Mouse (Mus musculus) intestine, embryonic 16.5 days (tissue): ENCODE data around the gene Kcnip2. TPM values are rescaled to one million over a fixed set of nuclear protein-coding genes. Genes with fewer than 3 reads are reported as not detected.

Experiments used
- ATAC-seq: fragments of 200-750 bp; cut with Nextera tagmentation; 2 replicates; pipeline ENCODE4 v1.8.0; 2017; ENCODE audit warnings: moderate TSS enrichment, moderate library complexity
- H3K27ac ChIP-seq: fragments of 300-500 bp; sonication (generic); 2 replicates; pipeline ENCODE4 v1.5.1; 2014; ENCODE audit warnings: mild to moderate bottlenecking, low read length
- H3K27me3 ChIP-seq: fragments of 300-500 bp; sonication (generic); replicated peaks from 2 replicates; pipeline ENCODE4 v1.6.1; 2014; ENCODE audit warnings: low read length, control low read depth, mixed read lengths; ENCODE audit not compliant: control insufficient read depth, insufficient read depth
- H3K36me3 ChIP-seq: fragments of 300-500 bp; sonication (generic); 2 replicates; pipeline ENCODE4 v1.6.1; 2014; ENCODE audit warnings: low read length, control low read depth; ENCODE audit not compliant: control insufficient read depth, insufficient read depth
- H3K4me1 ChIP-seq: fragments of 300-500 bp; sonication (generic); 2 replicates; pipeline ENCODE4 v1.6.1; 2014; ENCODE audit warnings: low read length, control low read depth, mixed read lengths; ENCODE audit not compliant: control insufficient read depth, insufficient read depth
- H3K4me2 ChIP-seq: fragments of 300-500 bp; sonication (generic); 2 replicates; pipeline ENCODE4 v1.6.1; 2014; ENCODE audit warnings: low read depth, low read length, control low read depth
- H3K4me3 ChIP-seq: fragments of 300-500 bp; sonication (generic); 2 replicates; pipeline ENCODE4 v1.5.1; 2014; ENCODE audit warnings: mild to moderate bottlenecking, low read length
- H3K9ac ChIP-seq: fragments of 300-500 bp; sonication (generic); 2 replicates; pipeline ENCODE4 v1.6.1; 2014; ENCODE audit warnings: low read depth, low read length
- H3K9me3 ChIP-seq: fragments of 300-500 bp; sonication (generic); 2 replicates; pipeline ENCODE4 v1.6.1; 2016; ENCODE audit warnings: low read length, control low read depth; ENCODE audit not compliant: control insufficient read depth
- whole genome bisulfite sequencing: fragments of 180-500 bp; shearing (Covaris S2); extraction: QIAGEN DNeasy Blood & Tissue Kit; methylation state at CpG from one replicate; pipeline ENCODE4 v1.1.7; 2014; 5-methylcytosine and 5-hydroxymethylcytosine counted together
- polyA plus RNA-seq: library from polyadenylated mRNA; unstranded; fragments of >200 nt; fragmentation: Nextera tagmentation; extraction: Ambion mirVana; gene quantifications from 2 replicates; pipeline ENCODE4 v1.2.1, GENCODE M21; 2015

Kcnip2 gene
- polyA plus RNA-seq, 1 experiment from 2014 or later, result 1.8 TPM

GRCm38 (mm10) chr19:45787450-45787849 is 28.4 kb downstream of the Kcnip2 start:
- H3K27me3 ChIP-seq, result no peaks in the 10 kb centered on the region
- H3K4me1 ChIP-seq, result no peaks in the 10 kb centered on the region
- H3K4me3 ChIP-seq, result no peak overlapping the region
- H3K36me3 ChIP-seq, result no peaks in the 10 kb centered on the region
- ATAC-seq, result no peak
- H3K9me3 ChIP-seq, result no peaks in the 10 kb centered on the region
- H3K4me2 ChIP-seq, result no peak overlapping the region
- H3K9ac ChIP-seq, result no peak overlapping the region
- no peak overlapping the region for H3K27ac ChIP-seq
- 70% methylated on average over 3 of the region's 3 CpGs for WGBS

GRCm38 (mm10) chr19:45785470-45785869 is 30.4 kb downstream of the Kcnip2 start:
- Histone ChIP-seq H3K4me2 (no peak overlapping the region), H3K27ac (no peak overlapping the region)
- WGBS, result 42% methylated on average over 3 of the region's 3 CpGs

GRCm38 (mm10) chr19:45783933-45784576 is 31.8 kb downstream of the Kcnip2 start:
- WGBS, result 29% methylated on average over 17 of the region's 17 CpGs
- Histone ChIP-seq H3K27me3 (no peaks in the 10 kb centered on the region), H3K4me3 (peak overlapping the region; percentile 100), H3K36me3 (no peaks in the 10 kb centered on the region), H3K4me1 (peaks cover 20% of the 10 kb centered on the region), H3K9me3 (no peaks in the 10 kb centered on the region), H3K4me2 (peak overlapping the region; percentile 74), H3K9ac (peak overlapping the region; percentile 59), H3K27ac (peak overlapping the region; percentile 3)
- ATAC-seq, result no peak; the same call in 1 of the 2 replicates

More at GRCm38 (mm10) chr19:45785470-45785869, 30.4 kb downstream of the Kcnip2 start:
- H3K9ac ChIP-seq, result no peak overlapping the region
- no peak for ATAC-seq
- no peaks in the 10 kb centered on the region for H3K27me3 ChIP-seq
- H3K36me3 ChIP-seq, result no peaks in the 10 kb centered on the region
- H3K4me3 ChIP-seq, result no peak overlapping the region
- peaks cover 13% of the 10 kb centered on the region for H3K4me1 ChIP-seq
- H3K9me3 ChIP-seq, result no peaks in the 10 kb centered on the region

- H3K36me3 ChIP-seq, result no peaks in the 10 kb centered on the region
- no peaks in the 10 kb centered on the region for H3K27me3 ChIP-seq
- under 1% methylated on average over 60 of the region's 71 CpGs for WGBS
- H3K27ac ChIP-seq, result peak within 1 kb of the TSS; percentile 98
- H3K4me2 ChIP-seq, result peak within 1 kb of the TSS; percentile 74
- H3K9me3 ChIP-seq, result no peaks in the 10 kb centered on the region
- peak; percentile 98 for ATAC-seq
- H3K9ac ChIP-seq, result peak within 1 kb of the TSS; percentile 98
- peaks cover 20% of the 10 kb centered on the region for H3K4me1 ChIP-seq
- peak within 1 kb of the TSS; percentile 100 for H3K4me3 ChIP-seq
These were observed 32.5 kb downstream of the Kcnip2 start, which contains the start of gene Mgea5 for GRCm38 (mm10) chr19:45783181-45783932. Gene Mgea5 (minus strand): TSS chr19:45783837.

GRCm38 (mm10) chr19:45782315-45783001 is 33.4 kb downstream of the Kcnip2 start:
- ATAC-seq, result peak; percentile 47
- Histone ChIP-seq H3K4me2 (peak overlapping the region; percentile 53), H3K36me3 (no peaks in the 10 kb centered on the region)

GRCm38 (mm10) chr19:45781676-45782075 is 34.2 kb downstream of the Kcnip2 start:
- Histone ChIP-seq H3K4me3 (peak overlapping the region; percentile 100), H3K4me1 (peaks cover 20% of the 10 kb centered on the region), H3K4me2 (peak overlapping the region; percentile 53), H3K27me3 (no peaks in the 10 kb centered on the region), H3K9me3 (no peaks in the 10 kb centered on the region), H3K9ac (0 out of 2 replicates have a peak overlapping the region, but pooled peaks have one; percentile 0), H3K27ac (no peak overlapping the region), H3K36me3 (0 out of 2 replicates have a peak, but pooled peaks cover 3% of the 10 kb centered on the region)
- ATAC-seq, result no peak
- WGBS, result 57% methylated on average over 8 of the region's 8 CpGs

More at GRCm38 (mm10) chr19:45782315-45783001, 33.4 kb downstream of the Kcnip2 start:
- Histone ChIP-seq H3K9me3 (no peaks in the 10 kb centered on the region), H3K9ac (peak overlapping the region; percentile 98), H3K27me3 (no peaks in the 10 kb centered on the region), H3K4me3 (peak overlapping the region; percentile 100), H3K27ac (peak overlapping the region; percentile 98), H3K4me1 (peaks cover 20% of the 10 kb centered on the region)
- WGBS, result under 1% methylated on average over 36 of the region's 36 CpGs

GRCm38 (mm10) chr19:45780350-45780915 is 35.4 kb downstream of the Kcnip2 start:
- H3K4me2 ChIP-seq, result no peak overlapping the region
- no peaks in the 10 kb centered on the region for H3K27me3 ChIP-seq
- no peak overlapping the region for H3K9ac ChIP-seq
- peaks cover 20% of the 10 kb centered on the region for H3K4me1 ChIP-seq
- 0 out of 2 replicates have a peak, but pooled peaks cover 5% of the 10 kb centered on the region for H3K36me3 ChIP-seq
- 80% methylated on average over 13 of the region's 13 CpGs for WGBS
- no peak overlapping the region for H3K4me3 ChIP-seq
- H3K9me3 ChIP-seq, result no peaks in the 10 kb centered on the region
- no peak overlapping the region for H3K27ac ChIP-seq
- no peak for ATAC-seq

- peaks cover 7% of the 10 kb centered on the region; the same call in 1 of the 2 replicates for H3K4me1 ChIP-seq
- 72% methylated on average over 2 of the region's 2 CpGs for WGBS
- H3K36me3 ChIP-seq, result peaks cover 17% of the 10 kb centered on the region
- no peak overlapping the region for H3K27ac ChIP-seq
- no peak overlapping the region for H3K9ac ChIP-seq
- no peak overlapping the region for H3K4me2 ChIP-seq
- ATAC-seq, result no peak
- no peaks in the 10 kb centered on the region for H3K9me3 ChIP-seq
- H3K4me3 ChIP-seq, result no peak overlapping the region
- no peaks in the 10 kb centered on the region for H3K27me3 ChIP-seq
These were observed 40.4 kb downstream of the Kcnip2 start for GRCm38 (mm10) chr19:45775486-45775885.

GRCm38 (mm10) chr19:45771501-45771900 is 44.4 kb downstream of the Kcnip2 start:
- no peak overlapping the region for H3K27ac ChIP-seq
- no peaks in the 10 kb centered on the region for H3K9me3 ChIP-seq
- no peaks in the 10 kb centered on the region for H3K27me3 ChIP-seq
- no peak for ATAC-seq
- WGBS, result 86% methylated on average over 5 of the region's 5 CpGs
- peaks cover 24% of the 10 kb centered on the region for H3K36me3 ChIP-seq
- no peak overlapping the region for H3K4me3 ChIP-seq
- no peak overlapping the region for H3K4me2 ChIP-seq
- H3K4me1 ChIP-seq, result no peaks in the 10 kb centered on the region
- H3K9ac ChIP-seq, result no peak overlapping the region
